Mouse (Mus musculus) left cerebral cortex, postnatal 10 days (tissue): ENCODE data around the gene Rhox2h. TPM values are rescaled to one million over a fixed set of nuclear protein-coding genes. Genes with fewer than 3 reads are reported as not detected.
"Not testable (repeated sequence)": the region's sequence is repeated elsewhere in the genome, so short reads cannot be mapped to it uniquely, and the experiment has no call there.

Source experiments
- DNase-seq, 2 experiments: peaks; one replicate each; pipeline ENCODE4 v3.0.0; 2021 to 2022; ENCODE audit warnings: low spot score in 2 of 2, mixed read lengths in 1 of 2; ENCODE audit errors: extremely low spot score in 1 of 2
- intact Hi-C: fragments of 180-260 bp; cut with DNase I; formaldehyde crosslinking; loops from one replicate; pipeline ENCODE4 v1.15.1; 2025
- total RNA-seq, 2 experiments: library from RNA; stranded (reverse); gene quantifications; 2 replicates each; pipeline ENCODE4 v1.2.3; 2021

Rhox2h gene
- not detected for total RNA-seq

- intact Hi-C loops, DNase-seq: not testable (repeated sequence)
Measured at GRCm38 (mm10) chrX:37673177-37673576, at the start of gene Rhox2h. TSS of gene Rhox2h (minus strand) at chrX:37673277.

- no peak for DNase-seq
- intact Hi-C loops: no loop called here
Measured at GRCm38 (mm10) chrX:37701821-37702387, 28.8 kb upstream of the Rhox2h start.

- intact Hi-C loops: no loop called here
- no peak for DNase-seq
Measured at GRCm38 (mm10) chrX:37692261-37692660, 19.2 kb upstream of the Rhox2h start.

GRCm38 (mm10) chrX:37683031-37683715 lies 10.1 kb upstream of the Rhox2h start:
- intact Hi-C loops: no loop called here
- DNase-seq: no peak

GRCm38 (mm10) chrX:37668664-37669063 lies 4.4 kb downstream of the Rhox2h start, which contains the start of gene Rhox3h:
TSS of gene Rhox3h (minus strand) at chrX:37668764.
- intact Hi-C loops, DNase-seq: not testable (repeated sequence)

- intact Hi-C loops, DNase-seq: not testable (repeated sequence)
Measured at GRCm38 (mm10) chrX:37651227-37651626, 21.9 kb downstream of the Rhox2h start, which contains the start of gene Rhox4g. TSS of gene Rhox4g (minus strand) at chrX:37651327.

- intact Hi-C loops, DNase-seq: not testable (repeated sequence)
Measured at GRCm38 (mm10) chrX:37643370-37643769, 29.7 kb downstream of the Rhox2h start, which contains the start of gene Rhox2g. TSS of gene Rhox2g (minus strand) at chrX:37643470.

- intact Hi-C loops, DNase-seq: not testable (repeated sequence)
Measured at GRCm38 (mm10) chrX:37628512-37628911, 44.6 kb downstream of the Rhox2h start, which contains the start of gene Rhox3g. TSS of gene Rhox3g (minus strand) at chrX:37628612.

Other genes starting within 250 kb of the Rhox2h start
- gene Rhox4b, start 240.8 kb downstream of the Rhox2h start, total RNA-seq: not detected
- gene Rhox2c, start 219.6 kb downstream of the Rhox2h start, total RNA-seq: not detected
- gene Rhox3c, start 214.7 kb downstream of the Rhox2h start, total RNA-seq: not detected
- not detected for gene Rhox4c, start 192.9 kb downstream of the Rhox2h start, total RNA-seq
- not detected for gene Rhox2d, start 179.8 kb downstream of the Rhox2h start, total RNA-seq
- not detected for gene Rhox4d, start 158.9 kb downstream of the Rhox2h start, total RNA-seq
- gene Rhox2e, start 142.8 kb downstream of the Rhox2h start, total RNA-seq: not detected
- not detected for gene Rhox3e, start 131.3 kb downstream of the Rhox2h start, total RNA-seq
- not detected for gene Rhox4e, start 115.9 kb downstream of the Rhox2h start, total RNA-seq
- gene Rhox2f, start 101.9 kb downstream of the Rhox2h start, total RNA-seq: not detected
- gene Rhox3f, start 92.3 kb downstream of the Rhox2h start, total RNA-seq: not detected
- gene Rhox4f, start 65.6 kb downstream of the Rhox2h start, total RNA-seq: not detected
- gene Rhox3g, start 44.7 kb downstream of the Rhox2h start, total RNA-seq: not detected
- gene Rhox2g, start 29.8 kb downstream of the Rhox2h start, total RNA-seq: not detected
- gene Rhox4g, start 21.9 kb downstream of the Rhox2h start, total RNA-seq: not detected
- not detected for gene Rhox3h, start 4.5 kb downstream of the Rhox2h start, total RNA-seq
- not detected for gene Rhox5, start 131.6 kb upstream of the Rhox2h start, total RNA-seq
- gene Rhox6, start 153.6 kb upstream of the Rhox2h start, total RNA-seq: not detected
- gene Rhox7a, start 158.4 kb upstream of the Rhox2h start, total RNA-seq: not detected
- gene Rhox8, start 205.7 kb upstream of the Rhox2h start, total RNA-seq: not detected
- gene Rhox7b, start 224.0 kb upstream of the Rhox2h start, total RNA-seq: not detected
- not detected for gene Rhox9, start 228.5 kb upstream of the Rhox2h start, total RNA-seq